Mouse (Mus musculus) kidney, postnatal 10 days (tissue): ENCODE measurements at regions not wholly inside any gene's neighbourhood (a gene's known extent, or its start where the extent isn't known, plus 50 kb on each side); places are given as distances from the start of the nearest gene placed in this dataset.
A peak's percentile ranks its signal among the peaks of the same experiment; 100 is the strongest.

Source experiments
- DNase-seq: peaks from one replicate; pipeline ENCODE4 v3.0.0; 2021; ENCODE audit warnings: mixed read lengths

GRCm38 (mm10) chr10:37589889-37590288, 451.2 kb upstream of the Marcks start:
- no peak for DNase-seq

DNA sequence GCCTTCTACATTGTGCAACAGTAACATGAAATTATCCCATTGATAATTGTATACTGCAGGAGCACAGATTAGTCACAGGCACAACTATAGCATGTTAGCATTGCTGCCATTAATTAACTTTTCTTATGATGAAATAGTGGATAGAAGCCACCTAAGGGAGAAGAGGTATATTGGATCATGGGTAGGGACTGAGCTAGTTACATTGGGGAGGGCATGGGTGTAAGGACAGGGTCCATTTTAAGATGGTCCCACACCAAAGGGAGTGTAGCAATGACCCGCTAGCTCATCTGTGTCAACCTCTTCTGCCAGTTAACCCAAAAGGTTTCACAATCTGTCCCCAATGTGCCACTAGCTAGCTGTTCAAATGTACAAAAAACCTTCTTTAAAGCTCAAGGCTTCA, 450.3 kb upstream of the Marcks start:
- DNase-seq, result no peak

GRCm38 (mm10) chr10:37571171-37571570, 432.5 kb upstream of the Marcks start:
- no peak for DNase-seq

DNA sequence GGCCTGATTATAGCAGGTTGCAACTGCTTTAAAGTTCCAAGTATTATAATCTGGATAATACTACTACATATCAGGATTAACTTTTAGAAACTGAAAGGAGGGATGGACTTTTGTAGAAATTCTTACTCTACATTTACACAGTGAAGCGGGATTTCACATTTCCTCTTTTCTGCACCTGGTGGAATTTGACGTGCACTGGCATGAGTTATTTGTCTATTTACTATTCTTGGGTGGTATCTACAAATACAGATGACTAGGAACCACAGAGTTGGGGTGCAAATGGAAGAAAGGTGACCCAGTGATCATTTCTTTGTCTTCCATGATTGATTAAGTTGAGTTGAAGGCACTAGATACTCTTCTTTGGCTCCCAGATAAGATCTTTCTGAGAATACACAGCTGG, 423.0 kb upstream of the Marcks start:
- no peak for DNase-seq

DNA sequence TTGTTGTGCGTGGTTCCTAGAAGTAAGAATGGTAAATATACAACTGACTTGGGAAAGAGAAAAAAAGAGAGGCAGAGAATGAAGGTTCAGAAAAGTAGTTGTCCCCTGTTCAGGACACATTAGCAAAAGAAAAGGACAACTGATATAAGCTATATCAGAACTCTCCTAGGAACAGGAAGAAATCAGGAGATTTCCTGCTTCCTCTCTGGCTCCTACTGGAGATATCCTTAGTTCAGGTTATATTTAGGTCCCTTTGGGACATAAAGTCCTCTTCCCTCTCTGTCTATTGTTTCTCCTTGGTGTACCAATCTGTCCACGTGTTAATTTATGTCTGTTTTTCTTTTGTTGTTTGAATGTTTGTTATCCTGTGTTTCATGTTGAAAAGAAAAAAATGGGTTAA, 410.7 kb upstream of the Marcks start:
- DNase-seq, result no peak

DNA sequence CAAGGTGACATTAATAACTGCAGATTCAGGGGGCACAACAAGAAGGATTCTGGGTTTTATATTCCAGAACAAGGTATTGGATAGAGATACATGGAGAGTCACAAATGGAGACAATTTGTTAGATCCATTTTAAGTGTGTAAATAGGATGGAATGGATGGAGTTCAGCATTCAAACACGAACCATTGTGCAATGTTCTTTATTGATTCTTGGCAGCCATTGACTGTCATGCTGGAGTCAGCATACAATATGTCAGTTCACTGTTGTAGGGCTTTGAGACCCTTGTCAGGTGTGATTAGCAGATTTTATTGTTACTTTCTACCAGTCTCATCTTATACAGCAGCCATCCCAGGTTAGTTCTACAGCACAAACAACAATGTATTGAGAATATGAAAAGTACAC, 402.0 kb upstream of the Marcks start:
- DNase-seq, result no peak

GRCm38 (mm10) chr10:37505966-37506615, 367.4 kb upstream of the Marcks start:
- no peak for DNase-seq

GRCm38 (mm10) chr10:37504468-37504867, 365.7 kb upstream of the Marcks start:
- DNase-seq, result no peak

DNA sequence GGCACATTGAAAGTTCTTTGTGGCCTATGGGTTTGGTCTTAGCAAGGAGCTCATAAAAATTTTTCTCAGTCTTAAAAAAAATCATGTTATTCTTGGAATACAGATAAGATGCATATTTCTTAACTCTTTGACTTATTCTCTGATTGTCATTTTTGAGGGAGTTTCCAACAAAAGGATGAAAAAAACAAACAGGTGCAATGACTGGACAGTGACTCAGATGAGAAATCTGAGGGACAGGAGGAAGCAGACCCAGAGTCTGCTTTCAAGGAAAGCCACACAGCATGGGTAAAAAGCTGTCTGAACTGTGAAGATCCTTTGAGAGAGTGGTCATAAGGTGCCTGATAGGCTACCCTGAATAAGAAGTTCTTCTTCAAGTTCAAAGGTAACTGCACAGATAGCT, 363.8 kb upstream of the Marcks start:
- DNase-seq, result no peak

- DNase-seq, result no peak
These were observed 362.3 kb upstream of the Marcks start for GRCm38 (mm10) chr10:37501043-37501442.

- no peak for DNase-seq
These were observed 356.7 kb upstream of the Marcks start for GRCm38 (mm10) chr10:37495467-37495866.

GRCm38 (mm10) chr10:37494552-37495166, 355.9 kb upstream of the Marcks start:
- DNase-seq, result no peak

- DNase-seq, result no peak
These were observed 355.4 kb upstream of the Marcks start for GRCm38 (mm10) chr10:37494098-37494497.

GRCm38 (mm10) chr10:37484311-37485023, 345.7 kb upstream of the Marcks start:
- no peak for DNase-seq

- DNase-seq, result peak; percentile 55
These were observed 344.8 kb upstream of the Marcks start for GRCm38 (mm10) chr10:37483521-37483920.

GRCm38 (mm10) chr10:37481879-37482278, 343.2 kb upstream of the Marcks start:
- no peak for DNase-seq

- no peak for DNase-seq
These were observed 341.6 kb upstream of the Marcks start for GRCm38 (mm10) chr10:37480331-37480730.

DNA sequence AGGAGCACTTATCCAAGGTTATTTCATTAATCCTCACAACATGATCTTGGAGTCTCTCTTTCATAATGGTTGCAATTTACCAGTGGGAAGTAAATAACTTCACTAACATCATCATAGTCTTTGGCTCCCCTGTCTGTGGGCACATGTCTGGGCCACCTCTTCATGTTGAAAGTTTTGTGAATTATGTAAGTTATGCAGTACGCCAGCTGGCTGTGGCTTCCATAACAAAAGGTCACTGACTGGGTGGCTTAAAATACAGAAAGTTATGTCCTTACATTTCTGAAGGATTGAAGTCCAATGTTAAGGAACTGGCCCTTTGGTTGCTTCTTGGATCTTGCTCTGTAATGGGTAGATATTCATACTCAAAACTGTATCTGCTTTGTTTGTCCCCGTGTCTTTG, 339.4 kb upstream of the Marcks start:
- DNase-seq, result no peak

GRCm38 (mm10) chr10:37473086-37473485, 334.4 kb upstream of the Marcks start:
- DNase-seq, result no peak

DNA sequence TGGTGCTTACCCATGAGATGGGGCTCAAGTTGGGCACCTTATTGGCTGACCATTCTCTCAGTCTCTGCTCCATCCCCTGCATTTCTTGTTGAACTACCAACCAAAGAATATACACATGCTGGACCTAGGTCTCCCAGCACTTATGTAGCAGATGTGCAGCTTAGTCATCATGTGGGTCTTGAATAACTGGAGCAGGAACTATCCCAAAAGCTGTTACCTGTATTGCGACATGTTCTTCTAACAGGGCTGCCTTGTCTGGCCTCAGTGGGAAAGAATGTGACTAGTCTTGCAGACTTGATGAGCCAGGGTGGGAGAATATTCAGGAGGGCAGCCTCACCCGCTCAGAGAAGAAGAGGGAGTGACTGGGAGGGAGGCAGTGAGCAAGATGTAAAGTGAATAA, 318.7 kb upstream of the Marcks start:
- DNase-seq, result no peak

DNA sequence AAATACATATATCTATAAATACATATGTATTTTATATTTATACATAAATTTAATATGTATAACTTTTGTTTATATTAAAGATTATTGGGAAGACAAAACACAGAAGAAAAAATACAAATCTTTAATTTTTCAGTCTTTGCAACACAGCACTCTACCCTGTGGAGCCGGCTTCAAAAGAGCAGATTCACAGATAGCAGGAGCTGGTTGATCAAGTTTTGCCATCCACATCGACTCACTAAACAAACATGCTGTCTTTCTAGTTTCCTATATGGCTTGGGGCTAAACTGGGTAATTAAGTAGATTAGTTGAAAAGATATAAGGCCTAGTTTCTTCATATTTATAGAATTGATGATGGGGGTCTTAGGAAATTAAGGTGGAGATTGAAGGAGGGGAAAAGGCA, 311.2 kb upstream of the Marcks start:
- DNase-seq, result no peak

GRCm38 (mm10) chr10:37447333-37448204, 308.8 kb upstream of the Marcks start:
- DNase-seq, result peak; percentile 55
